Mouse (Mus musculus): ENCODE data around the gene Atp6v1g2.

Gene Atp6v1g2

GRCm38 (mm10) chr17:35233114-35233980 lies at the start of gene Atp6v1g2:
Atp6v1g2 (plus strand) TSS chr17:35233660.
- no peak for DNase-seq (ENCODE audit: low spot score)

DNA sequence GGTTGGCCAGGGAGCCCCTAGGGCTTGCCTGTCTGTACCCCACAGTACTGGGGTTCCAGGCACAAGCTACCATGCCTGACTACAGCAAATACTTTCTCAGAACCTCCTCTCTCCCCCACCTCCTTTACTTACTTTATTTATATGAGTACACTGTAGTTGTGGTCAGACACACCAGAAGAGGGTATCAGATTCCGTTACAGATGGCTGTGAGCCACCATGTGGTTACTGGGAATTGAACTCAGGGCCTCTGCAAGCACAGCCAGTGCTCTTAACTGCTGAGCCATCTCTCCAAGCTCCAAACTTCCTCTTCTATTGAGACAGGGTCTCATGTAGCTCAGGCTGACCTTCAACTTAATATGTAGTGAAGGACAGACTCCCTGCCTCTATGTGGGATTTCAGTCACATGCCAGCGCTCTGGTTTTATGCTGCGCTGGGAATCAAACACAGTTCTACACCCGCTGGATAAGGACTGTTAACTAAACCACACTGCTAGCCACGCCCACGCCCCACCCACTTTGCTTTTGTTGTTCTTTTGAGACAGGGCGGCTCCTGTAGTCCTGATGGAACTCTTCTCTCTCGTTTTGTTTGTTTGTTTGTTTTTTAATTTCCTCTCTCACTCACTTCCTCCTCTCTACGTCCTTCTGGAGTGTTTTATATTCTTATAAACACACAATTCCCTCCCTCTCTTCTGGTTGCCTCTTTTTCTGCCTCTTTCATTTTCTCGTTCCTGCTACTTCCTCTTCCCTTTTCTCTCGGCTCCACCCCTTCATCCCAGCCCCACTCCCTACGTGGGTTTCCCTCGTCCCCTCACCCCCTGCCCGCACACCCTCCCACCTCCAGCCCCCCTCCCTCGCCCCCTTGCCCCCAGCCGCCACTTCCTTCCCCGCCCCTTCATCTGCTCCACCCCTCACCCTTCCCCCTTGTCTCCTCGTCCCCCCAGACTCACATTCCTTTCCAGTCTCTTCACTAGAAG lies 47.5 kb upstream of the Atp6v1g2 start:
- peak; percentile 55 for DNase-seq (ENCODE audit: low spot score)

DNA sequence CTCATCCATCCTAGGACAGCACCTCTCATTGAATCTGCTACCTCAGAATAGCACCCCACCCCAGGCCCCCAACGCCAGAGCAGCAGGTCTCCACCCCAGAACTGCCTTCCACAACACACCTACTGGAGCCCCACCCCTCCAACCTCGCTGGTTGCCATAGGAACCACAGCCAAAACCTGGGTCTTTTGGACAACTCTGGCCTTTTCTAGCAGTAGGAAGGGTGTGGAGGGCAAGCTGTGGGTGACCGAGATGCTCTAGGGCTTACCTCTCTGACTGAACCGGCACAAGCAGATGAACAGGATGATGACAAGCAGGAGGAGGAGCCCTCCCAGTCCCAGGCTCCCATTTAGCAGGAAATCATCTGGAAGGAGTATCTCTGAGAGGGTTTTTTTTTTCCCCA lies 46.8 kb upstream of the Atp6v1g2 start:
- no peak for DNase-seq (ENCODE audit: low spot score)

DNA sequence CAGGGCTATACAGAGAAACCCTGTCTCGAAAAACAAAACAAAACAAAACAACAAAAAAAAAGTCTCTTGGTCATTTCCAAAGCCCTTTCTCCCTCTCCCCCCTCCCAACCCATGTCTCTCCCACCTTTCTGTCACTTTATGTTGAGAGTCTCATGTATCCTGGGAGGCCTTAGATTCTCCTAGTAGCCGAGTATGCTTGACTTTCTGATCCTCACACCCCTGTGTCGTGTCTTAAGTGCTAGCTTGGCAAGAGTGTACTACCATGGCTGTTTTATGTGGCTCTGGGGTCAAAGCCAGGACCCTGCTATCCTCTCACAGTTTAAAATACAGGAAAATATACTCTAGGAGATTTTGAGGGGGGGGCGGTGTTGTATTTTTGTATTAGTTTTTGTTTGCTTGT lies 46.1 kb upstream of the Atp6v1g2 start:
- no peak for DNase-seq (ENCODE audit: low spot score)

DNA sequence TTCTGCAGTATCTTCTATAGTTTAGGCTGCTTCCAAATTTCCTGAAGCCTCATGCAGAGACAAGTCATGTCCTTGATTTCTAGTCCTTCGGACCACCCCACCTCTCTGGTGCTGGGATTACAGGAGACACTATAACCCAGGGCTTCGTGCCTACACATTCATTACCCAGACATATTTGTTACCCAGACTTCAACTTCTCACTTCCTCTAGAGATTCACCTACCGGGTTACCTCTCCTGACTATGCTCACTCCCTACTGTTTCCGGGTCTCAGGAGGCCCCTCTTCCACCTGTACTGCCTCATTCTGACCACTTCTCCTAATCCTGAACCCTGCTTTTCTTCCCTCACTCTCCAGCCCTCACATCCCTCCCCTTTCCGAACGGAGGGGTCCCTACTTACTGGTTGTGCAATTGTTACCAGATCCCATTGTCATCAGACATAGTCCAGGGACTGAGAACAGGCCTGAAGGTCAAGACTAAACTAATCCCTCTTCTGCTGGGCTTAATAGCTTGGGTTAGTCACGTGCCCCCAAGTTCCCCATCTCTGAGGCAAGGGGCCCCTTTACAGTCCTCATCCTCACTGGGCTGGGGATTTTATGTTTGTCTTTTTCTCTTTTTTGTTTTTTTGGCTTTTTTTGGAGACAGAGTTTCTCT lies 45.4 kb upstream of the Atp6v1g2 start, which contains the start of gene Lst1:
Gene Lst1, minus strand, starts transcription at position 481 of the 652 bp plus-strand sequence.
- no peak for DNase-seq (ENCODE audit: low spot score)

DNA sequence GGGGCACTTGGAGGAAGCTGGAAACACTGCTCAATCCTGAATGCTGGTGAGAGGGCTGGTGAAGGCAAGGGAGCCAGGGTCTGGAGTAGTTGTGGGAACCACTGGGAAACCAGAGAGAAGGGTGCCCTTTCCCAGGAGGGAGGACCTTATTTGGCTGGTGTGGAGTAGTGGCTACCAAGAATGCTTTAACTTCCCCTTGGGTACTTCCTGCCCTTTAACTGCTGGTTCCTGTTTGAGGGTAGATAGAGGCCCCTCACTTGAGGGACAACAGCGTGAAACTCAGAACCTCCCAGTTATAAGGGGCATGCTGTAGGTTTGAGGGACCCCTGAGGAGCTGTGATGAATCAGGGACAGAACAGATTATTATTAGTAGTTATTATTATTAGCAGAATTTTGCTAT lies 44.3 kb upstream of the Atp6v1g2 start:
- no peak for DNase-seq (ENCODE audit: low spot score)

- DNase-seq (ENCODE audit: low spot score), result no peak
Measured at GRCm38 (mm10) chr17:35190096-35190495, 43.4 kb upstream of the Atp6v1g2 start.

DNA sequence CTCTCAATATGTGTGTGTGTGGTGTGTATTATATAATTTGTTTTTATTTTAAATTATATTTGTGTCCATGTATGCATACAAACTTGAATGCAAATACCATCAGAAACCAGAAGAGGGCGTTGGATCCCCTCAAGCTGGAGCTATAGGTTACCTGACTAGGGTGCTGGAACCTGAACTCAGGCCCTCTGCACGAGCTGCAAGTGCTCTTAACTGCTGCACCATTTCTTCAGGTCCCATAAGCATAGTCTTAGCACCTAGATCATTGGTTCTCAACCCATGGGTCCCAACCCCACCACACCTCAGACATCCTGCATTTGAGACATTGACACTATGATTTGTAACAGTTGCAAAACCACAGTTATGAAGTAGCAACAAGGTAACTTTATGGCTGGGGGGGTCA lies 41.7 kb upstream of the Atp6v1g2 start:
- DNase-seq (ENCODE audit: low spot score), result no peak

DNA sequence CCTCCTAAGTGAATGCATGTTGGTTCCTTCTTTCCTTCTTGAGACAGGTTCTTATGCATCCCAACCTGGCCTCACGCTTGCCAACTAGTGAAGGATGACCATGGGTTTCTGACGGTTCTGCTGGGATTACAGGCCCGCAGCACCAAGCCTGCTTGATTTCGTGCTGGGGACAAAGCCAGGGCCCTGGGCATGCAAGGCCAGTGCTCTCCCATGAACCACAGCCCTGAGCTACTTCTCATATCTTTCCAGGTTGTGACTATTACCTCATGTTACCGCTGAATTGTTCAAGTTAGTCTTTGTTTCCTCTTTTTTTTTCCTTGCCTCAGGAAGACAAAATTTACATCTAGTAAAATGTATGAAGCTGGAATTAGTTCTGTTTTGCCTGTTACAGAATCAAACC lies 40.5 kb upstream of the Atp6v1g2 start:
- no peak for DNase-seq (ENCODE audit: low spot score)

GRCm38 (mm10) chr17:35193881-35194843 lies 39.3 kb upstream of the Atp6v1g2 start, which contains the start of gene Ltb:
Ltb (plus strand) TSS chr17:35194439.
- no peak for DNase-seq (ENCODE audit: low spot score)

DNA sequence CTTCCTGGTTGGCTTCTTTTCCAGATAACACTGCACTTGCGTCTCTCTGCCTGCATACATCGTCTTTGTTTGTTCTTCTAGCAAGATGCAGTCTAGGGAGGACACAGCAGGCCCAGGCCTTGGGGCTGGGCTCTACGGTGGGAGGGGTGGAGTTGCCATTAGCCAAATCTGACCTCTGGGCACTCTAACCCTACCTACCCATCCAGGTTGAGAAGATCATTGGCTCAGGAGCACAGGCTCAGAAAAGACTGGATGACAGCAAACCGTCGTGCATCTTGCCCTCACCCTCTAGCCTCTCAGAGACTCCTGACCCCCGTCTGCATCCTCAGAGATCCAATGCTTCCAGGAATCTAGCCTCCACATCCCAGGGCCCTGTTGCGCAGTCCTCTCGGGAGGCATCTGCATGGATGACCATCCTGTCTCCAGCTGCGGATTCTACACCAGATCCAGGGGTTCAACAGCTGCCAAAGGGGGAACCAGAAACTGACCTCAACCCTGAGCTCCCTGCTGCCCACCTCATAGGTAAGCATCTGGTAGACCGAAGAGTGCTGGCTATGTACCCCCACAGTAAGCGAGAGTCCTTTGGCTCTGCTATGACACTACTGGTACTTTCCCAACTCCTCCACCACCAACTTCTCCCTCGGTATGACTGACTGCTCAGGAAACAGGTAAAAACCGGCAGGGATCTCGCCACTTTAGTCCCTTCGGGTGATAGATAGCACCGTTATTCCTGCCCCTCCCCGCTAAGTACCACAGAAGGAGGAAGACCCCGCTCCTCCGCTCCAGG lies 38.4 kb upstream of the Atp6v1g2 start:
- DNase-seq (ENCODE audit: low spot score), result no peak

- DNase-seq (ENCODE audit: low spot score), result peak; percentile 75
Measured at GRCm38 (mm10) chr17:35195631-35196320, 37.7 kb upstream of the Atp6v1g2 start.

- DNase-seq (ENCODE audit: low spot score), result no peak
Measured at GRCm38 (mm10) chr17:35196321-35196641, 37.2 kb upstream of the Atp6v1g2 start.

DNA sequence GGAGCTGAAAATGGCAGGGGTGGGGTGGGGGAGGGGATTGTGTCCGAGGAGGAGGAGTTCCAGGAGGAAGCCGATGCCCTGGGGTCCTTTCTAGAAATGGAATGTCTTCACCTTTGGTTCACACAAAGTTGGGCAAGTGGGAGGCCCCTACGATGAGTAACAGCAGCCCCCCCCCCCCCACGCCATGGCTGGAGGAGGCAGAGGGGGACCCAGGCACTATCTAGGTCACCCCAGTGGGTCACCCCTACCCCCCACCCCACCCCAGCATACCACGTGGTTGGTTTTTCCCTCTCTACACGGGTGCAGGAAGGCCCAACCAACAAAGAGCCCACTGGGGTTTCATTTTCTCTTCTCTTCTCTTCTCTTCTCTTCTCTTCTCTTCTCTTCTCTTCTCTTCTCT lies 36.3 kb upstream of the Atp6v1g2 start:
- DNase-seq (ENCODE audit: low spot score), result no peak

- no peak for DNase-seq (ENCODE audit: low spot score)
Measured at GRCm38 (mm10) chr17:35198029-35198428, 35.4 kb upstream of the Atp6v1g2 start.

- no peak for DNase-seq (ENCODE audit: low spot score)
Measured at GRCm38 (mm10) chr17:35198946-35199345, 34.5 kb upstream of the Atp6v1g2 start.

- no peak for DNase-seq (ENCODE audit: low spot score)
Measured at GRCm38 (mm10) chr17:35200398-35200797, 33.1 kb upstream of the Atp6v1g2 start.

GRCm38 (mm10) chr17:35201128-35201527 lies 32.3 kb upstream of the Atp6v1g2 start:
- no peak for DNase-seq (ENCODE audit: low spot score)

DNA sequence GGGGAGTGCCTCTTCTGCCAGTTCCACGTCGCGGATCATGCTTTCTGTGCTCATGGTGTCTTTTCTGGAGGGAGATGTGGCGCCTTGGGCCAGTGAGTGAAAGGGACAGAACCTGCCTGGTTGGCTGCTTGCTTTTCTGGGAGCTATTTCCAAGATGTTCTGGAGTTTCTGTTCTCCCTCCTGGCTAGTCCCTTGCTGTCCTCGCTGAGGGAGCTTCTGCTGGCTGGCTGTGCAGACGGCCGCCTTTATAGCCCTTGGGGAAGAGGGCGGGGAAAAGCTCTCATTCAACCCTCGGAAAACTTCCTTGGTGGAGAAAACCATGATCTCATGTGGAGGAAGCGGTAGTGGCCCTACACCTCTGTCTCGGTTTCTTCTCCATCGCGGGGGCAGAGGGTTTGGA lies 31.7 kb upstream of the Atp6v1g2 start, which contains the start of gene Tnf:
Gene Tnf, minus strand, starts transcription at position 221 of the 400 bp plus-strand sequence.
- peak; percentile 28 for DNase-seq (ENCODE audit: low spot score)

DNA sequence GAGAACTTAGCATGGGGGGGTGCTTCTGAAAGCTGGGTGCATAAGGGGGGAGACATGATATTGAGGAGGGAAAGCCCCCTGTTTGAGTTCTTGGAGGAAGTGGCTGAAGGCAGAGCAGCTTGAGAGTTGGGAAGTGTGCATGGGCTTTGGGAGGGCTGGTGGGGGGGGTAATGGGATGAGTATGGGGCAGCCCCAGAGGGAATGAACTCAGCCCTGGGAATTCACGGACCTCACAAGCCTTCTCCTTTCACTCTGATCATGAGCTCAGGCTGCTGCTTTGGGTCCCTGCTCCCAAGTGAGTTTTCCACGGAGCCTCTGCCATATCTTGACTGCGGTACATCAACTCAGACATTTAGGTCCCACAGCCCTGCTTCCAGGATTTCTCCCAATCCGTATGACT lies 31.0 kb upstream of the Atp6v1g2 start:
- no peak for DNase-seq (ENCODE audit: low spot score)
